Mouse (Mus musculus) ovary, adult 18-20 months (tissue): ENCODE measurements around the gene Tgfa.

Experiments
- DNase-seq: peaks from one replicate; pipeline ENCODE4 v3.0.0; 2022; ENCODE audit warnings: low spot score, mixed read lengths

Tgfa gene

GRCm38 (mm10) chr6:86232367-86232766 is 37.3 kb downstream of the Tgfa start:
- DNase-seq, result no peak

GRCm38 (mm10) chr6:86233512-86234430 is 38.7 kb downstream of the Tgfa start:
- peak; percentile 53 for DNase-seq

- DNase-seq, result no peak
Observed at GRCm38 (mm10) chr6:86244866-86245265, 49.8 kb downstream of the Tgfa start.

GRCm38 (mm10) chr6:86245965-86246364 is 50.9 kb downstream of the Tgfa start:
- no peak for DNase-seq

- no peak for DNase-seq
Observed at GRCm38 (mm10) chr6:86248562-86248961, 53.5 kb downstream of the Tgfa start.

- DNase-seq, result no peak
Observed at GRCm38 (mm10) chr6:86249042-86249441, 54.0 kb downstream of the Tgfa start.

- no peak for DNase-seq
Observed at GRCm38 (mm10) chr6:86250236-86250635, 55.2 kb downstream of the Tgfa start.

- DNase-seq, result no peak
Observed at GRCm38 (mm10) chr6:86250830-86251229, 55.8 kb downstream of the Tgfa start.

- no peak for DNase-seq
Observed at GRCm38 (mm10) chr6:86252176-86253125, 57.4 kb downstream of the Tgfa start.

- DNase-seq, result no peak
Observed at GRCm38 (mm10) chr6:86255899-86256298, 60.9 kb downstream of the Tgfa start.

GRCm38 (mm10) chr6:86259242-86259641 is 64.2 kb downstream of the Tgfa start:
- DNase-seq, result no peak

GRCm38 (mm10) chr6:86260322-86261050 is 65.5 kb downstream of the Tgfa start:
- DNase-seq, result no peak

GRCm38 (mm10) chr6:86266786-86267185 is 71.8 kb downstream of the Tgfa start:
- DNase-seq, result no peak

GRCm38 (mm10) chr6:86270373-86271068 is 75.5 kb downstream of the Tgfa start:
- no peak for DNase-seq

GRCm38 (mm10) chr6:86271130-86271529 is 76.1 kb downstream of the Tgfa start:
- DNase-seq, result no peak

- DNase-seq, result no peak
Observed at GRCm38 (mm10) chr6:86275704-86276103, 80.7 kb downstream of the Tgfa start.

- DNase-seq, result no peak
Observed at GRCm38 (mm10) chr6:86276816-86277215, 81.8 kb downstream of the Tgfa start.

GRCm38 (mm10) chr6:86277620-86278019 is 82.6 kb downstream of the Tgfa start:
- no peak for DNase-seq

GRCm38 (mm10) chr6:86281573-86282210 is 86.7 kb downstream of the Tgfa start:
- no peak for DNase-seq

GRCm38 (mm10) chr6:86293301-86293700 is 98.3 kb downstream of the Tgfa start:
- DNase-seq, result peak; percentile 51

- no peak for DNase-seq
Observed at GRCm38 (mm10) chr6:86295451-86295850, 100.4 kb downstream of the Tgfa start.
